Mouse (Mus musculus) kidney, postnatal 4 days (tissue): ENCODE data around the gene Gm5622.
A peak's percentile ranks its signal among the peaks of the same experiment; 100 is the strongest.
"Not testable (repeated sequence)": the region's sequence is repeated elsewhere in the genome, so short reads cannot be mapped to it uniquely, and the experiment has no call there.

Source experiments
- DNase-seq, 2 experiments: peaks; one replicate each; pipeline ENCODE4 v3.0.0; 2021; ENCODE audit warnings: mixed read lengths in 2 of 2

Gm5622 gene

DNA sequence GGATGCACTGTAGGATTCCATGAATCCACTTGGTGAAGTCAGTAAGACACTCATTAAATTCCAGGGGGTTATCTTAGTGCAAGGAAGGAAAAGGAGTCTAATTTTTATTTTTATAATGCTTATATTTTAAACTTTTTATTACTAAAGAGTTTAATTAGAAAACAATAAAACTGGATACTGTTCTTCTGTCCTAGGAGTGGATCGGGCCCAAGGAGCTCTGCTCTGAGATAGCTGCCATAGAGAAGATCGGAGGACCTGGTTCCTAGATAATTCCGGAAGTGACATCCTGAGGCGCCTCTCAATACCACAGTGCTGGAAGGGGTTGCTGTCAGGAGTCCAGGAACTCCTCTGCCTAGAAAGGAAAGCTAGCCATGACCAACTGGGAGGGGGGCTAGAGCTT, at the start of gene Gm5622:
Gm5622 (plus strand) TSS at position 301 of the 400 bp plus-strand sequence.
- no peak for DNase-seq

DNA sequence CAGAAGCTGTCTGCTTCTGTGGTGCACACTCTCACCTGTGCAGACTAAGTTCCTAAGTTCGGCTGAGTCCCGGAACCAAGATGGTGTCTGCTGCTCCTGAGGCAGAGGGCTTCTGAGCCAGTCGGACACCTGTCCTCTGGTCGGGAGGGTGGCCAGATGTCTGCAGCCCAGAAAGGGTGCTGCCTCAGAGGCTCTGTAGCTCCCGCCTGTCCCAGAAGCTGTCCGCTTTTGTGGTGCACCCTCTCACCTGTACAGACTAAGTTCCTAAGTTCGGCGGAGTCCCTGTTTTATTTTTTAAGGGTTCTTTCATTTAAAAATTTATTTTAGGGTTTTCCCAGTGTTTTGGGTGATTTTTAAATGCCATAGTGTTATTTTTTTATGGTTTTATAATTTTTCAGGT, 45.2 kb upstream of the Gm5622 start:
- no peak for DNase-seq

DNA sequence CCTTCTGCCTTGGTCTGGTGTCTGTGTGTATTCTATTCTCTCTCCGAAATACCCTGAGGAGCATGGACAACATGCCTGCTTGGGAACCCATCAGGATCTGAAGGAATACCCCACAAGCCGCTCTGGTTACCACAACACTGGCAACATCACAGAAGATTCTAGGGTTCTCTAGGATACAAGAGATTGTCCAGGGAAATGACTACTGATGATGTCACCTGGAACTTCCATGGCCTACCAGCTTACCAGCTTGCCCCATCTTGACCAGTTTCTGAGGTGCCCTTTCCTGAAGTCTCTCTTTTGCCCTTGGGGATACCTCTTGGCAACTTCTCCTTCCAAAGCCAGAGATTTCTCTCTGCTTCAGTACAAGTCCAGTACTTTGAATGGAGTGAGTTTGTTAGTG, 21.4 kb downstream of the Gm5622 start, which contains the start of gene Gm17175:
Gm17175 (minus strand) TSS at position 101 of the 400 bp plus-strand sequence.
- not testable (repeated sequence) for DNase-seq

DNA sequence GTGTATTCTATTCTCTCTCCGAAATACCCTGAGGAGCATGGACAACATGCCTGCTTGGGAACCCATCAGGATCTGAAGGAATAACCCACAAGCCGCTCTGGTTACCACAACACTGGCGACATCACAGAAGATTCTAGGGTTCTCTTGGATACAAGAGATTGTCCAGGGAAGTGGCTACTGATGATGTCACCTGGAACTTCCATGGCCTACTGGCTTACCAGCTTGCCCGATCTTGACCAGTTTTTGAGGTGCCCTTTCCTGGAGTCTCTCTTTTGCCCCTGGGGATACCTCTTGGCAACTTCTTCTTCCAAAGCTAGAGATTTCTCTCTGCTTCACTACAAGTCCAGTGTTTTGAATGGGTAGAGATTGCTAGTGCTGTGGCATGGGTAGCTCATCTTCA, 39.4 kb downstream of the Gm5622 start, which contains the start of gene Gm17174:
Gm17174 (minus strand) TSS at position 101 of the 400 bp plus-strand sequence.
- not testable (repeated sequence) for DNase-seq

DNA sequence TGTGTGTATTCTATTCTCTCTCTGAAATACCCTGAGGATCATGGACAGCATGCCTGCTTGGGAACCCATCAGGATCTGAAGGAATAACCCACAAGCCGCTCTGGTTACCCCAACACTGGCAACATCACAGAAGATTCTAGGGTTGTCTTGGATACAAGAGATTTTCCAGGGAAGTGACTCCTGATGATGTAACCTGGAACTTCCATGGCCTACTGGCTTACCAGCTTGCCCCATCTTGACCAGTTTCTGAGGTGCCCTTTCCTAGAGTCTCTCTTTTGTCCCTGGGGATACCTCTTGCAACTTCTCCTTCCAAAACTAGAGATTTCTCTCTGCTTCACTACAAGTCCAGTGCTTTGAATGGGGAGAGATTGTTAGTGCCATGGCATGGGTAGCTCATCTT, 58.6 kb downstream of the Gm5622 start, which contains the start of gene Gm17078:
Gm17078 (minus strand) TSS at position 101 of the 400 bp plus-strand sequence.
- no peak for DNase-seq

DNA sequence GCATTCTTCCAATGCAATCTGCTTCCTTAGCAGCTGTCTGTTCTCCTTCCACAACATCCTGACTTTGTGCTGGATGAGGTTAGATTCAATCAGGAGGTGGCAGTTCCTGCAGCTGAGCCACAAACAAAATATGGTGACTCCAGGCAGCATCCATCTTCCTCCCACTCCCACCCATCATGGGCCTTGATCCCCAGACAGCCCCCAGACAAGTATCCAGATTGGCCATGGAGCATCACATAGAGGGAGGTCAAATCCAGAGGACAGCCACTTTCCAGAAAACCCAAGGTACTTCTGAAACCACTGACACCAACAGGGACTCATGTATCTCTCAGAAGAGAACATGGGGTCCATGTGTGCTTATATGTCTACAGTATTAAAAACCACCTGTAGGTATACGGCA, 79.8 kb downstream of the Gm5622 start:
- DNase-seq: peak; percentile 3 to 7

DNA sequence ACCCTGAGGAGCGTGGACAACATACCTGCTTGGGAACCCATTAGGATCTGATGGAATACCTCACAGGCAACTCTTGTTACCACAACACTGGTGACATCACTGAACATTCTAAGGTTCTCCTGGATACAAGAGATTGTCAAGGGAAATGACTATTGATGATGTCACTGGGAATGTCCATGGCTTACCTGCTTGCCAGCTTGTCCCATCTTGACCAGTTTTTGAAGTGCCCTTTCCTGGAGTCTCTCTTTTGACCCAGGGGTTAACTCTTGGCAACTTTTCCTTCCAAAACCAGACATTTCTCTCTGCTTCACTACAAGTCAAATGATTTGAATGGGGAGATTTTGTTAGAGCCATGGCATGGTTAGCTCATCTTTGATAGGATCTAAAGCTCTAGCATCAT, 83.0 kb downstream of the Gm5622 start, which contains the start of gene Gm4181:
Gm4181 (minus strand) TSS at position 101 of the 400 bp plus-strand sequence.
- DNase-seq: not testable (repeated sequence)

DNA sequence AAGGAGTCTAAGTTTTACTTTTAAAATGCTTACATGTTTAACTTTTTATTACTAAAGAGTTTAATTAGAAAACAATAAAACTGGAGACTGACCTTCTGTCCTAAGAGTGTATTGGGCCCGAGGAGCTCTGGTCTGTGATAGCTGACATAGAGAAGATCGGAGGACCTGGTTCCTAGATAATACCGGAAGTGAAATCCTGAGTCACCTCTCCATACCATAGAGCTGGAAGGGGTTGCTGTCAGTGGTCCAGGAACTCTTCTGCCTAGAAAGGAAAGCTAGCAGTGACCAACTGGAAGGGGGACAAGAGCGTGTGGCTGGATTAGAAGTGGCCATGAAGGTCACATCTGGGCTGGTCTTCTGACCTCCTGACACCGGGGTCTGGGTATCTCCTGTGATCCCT, 124.7 kb downstream of the Gm5622 start:
- no peak for DNase-seq

DNA sequence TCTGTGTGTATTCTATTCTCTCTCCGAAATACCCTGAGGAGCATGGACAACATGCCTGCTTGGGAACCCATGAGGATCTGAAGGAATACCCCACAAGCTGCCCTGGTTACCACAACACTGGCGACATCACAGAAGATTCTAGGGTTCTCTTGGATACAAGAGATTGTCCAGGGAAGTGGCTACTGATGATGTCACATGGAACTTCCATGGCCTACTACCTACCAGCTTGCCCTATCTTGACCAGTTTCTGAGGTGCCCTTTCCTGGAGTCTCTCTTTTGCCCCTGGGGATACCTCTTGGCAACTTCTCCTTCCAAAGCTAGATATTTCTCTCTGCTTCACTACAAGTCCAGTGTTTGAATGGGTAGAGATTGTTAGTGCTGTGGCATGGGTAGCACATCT, 142.8 kb downstream of the Gm5622 start, which contains the start of gene Gm17079:
Gm17079 (minus strand) TSS at position 101 of the 400 bp plus-strand sequence.
- DNase-seq: not testable (repeated sequence)
